Mouse (Mus musculus): ENCODE measurements around the gene Kcnk4. TPM values are rescaled to one million over a fixed set of nuclear protein-coding genes. Genes with fewer than 3 reads are reported as not detected.
A peak's percentile ranks its signal among the peaks of the same experiment; 100 is the strongest.

Kcnk4 gene
- not detected for total RNA-seq (2021)
- long read RNA-seq, experiment 1, result 0 reads
- long read RNA-seq, experiment 2, result 0 reads

DNA sequence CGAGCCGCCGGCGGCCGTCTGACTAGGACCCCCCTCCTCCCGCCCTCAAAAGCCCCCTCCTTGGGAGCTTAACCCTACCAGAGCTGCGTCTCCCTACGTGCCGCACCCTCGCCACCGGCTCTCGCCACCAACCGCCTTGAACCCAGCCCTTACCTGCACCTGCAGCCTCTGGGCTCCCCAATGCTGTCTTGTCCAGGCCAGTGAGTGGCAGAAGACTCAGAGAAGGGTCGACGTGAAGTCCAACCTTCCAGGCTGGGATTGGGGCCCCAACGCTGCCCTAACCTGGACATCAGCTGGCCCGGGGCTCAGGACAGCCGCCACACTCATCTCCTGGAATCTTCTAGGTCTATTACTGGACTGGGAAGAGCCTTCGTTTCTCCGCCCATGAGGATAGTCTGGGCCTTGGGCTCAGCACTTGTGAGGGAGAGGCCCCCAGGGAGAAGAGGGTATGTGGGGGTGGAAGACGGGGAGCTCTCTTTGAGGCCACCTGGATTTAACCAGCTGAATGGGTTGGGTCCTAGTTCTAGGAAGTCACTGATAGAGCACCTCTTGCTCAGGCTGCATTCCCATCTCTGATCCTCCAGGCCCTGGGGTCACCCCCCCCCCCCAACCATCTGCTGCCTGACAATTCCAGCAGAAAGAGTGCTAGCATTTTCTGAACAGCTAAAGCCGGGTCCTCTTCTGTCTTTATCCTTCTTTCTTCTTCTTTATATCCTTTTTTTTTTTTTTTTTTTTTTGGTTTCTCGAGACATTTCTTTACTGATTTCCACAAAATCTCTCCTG, at the start of gene Kcnk4:
TSS of gene Kcnk4 (minus strand) at position 321 of the 783 bp plus-strand sequence.
- no peak for DNase-seq
- no peak for TF ChIP-seq CTCF (IDR thresholded peaks at IDR 0.05)
- intact Hi-C loops (cut with DNase I), result no loop called here
- H3K27ac ChIP-seq, result no peak within 1 kb of the TSS
- peak within 1 kb of the TSS; percentile 72 for H3K4me3 ChIP-seq

DNA sequence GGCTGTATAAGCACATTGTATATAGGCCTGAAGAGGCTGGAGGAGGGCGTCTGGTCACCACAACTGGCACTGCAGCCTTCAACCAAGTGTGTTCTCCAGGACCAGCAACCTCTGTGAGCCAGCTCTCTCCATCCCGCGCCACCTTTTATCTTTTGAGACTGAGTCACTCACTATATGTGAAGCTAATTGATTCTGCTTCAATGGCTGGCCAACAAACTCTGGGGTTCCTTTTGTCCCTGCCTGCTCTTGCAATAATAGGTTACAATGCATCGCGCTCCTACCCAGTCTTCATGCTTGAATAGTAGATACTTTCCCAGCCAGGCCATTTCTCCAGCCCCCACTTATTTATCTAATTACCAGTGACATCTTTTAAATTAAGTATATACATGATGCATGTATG, 49.3 kb upstream of the Kcnk4 start:
- no peak for TF ChIP-seq CTCF (IDR thresholded peaks at IDR 0.05)
- Histone ChIP-seq H3K4me3 (no peak overlapping the region), H3K27ac (no peak overlapping the region)
- intact Hi-C loops (cut with DNase I), result no loop called here
- no peak for DNase-seq

DNA sequence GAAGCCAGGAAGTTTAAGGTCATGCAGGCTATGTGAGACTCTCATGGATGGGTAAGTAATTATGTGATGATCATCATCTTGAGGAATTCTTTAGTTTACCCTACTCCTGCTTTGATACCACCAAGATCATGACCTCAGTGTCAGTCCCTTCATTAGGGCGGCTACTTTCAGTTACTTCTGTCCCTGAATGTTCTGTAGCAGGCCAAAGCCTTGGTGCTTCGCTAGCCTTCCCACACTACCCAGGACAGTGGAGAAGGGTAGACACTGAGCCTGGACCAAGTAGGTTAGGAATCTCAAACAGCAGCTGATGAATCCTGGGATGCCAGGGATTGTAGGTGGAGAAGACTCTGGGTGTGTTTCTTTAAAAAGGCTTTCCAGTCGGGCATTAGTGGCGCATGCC, 47.1 kb upstream of the Kcnk4 start:
- Histone ChIP-seq H3K4me3 (peak overlapping the region; percentile 95), H3K27ac (peak overlapping the region; percentile 100)
- intact Hi-C loops (cut with DNase I), result no loop called here
- DNase-seq, result no peak
- TF ChIP-seq CTCF (IDR thresholded peaks at IDR 0.05), result no peak

DNA sequence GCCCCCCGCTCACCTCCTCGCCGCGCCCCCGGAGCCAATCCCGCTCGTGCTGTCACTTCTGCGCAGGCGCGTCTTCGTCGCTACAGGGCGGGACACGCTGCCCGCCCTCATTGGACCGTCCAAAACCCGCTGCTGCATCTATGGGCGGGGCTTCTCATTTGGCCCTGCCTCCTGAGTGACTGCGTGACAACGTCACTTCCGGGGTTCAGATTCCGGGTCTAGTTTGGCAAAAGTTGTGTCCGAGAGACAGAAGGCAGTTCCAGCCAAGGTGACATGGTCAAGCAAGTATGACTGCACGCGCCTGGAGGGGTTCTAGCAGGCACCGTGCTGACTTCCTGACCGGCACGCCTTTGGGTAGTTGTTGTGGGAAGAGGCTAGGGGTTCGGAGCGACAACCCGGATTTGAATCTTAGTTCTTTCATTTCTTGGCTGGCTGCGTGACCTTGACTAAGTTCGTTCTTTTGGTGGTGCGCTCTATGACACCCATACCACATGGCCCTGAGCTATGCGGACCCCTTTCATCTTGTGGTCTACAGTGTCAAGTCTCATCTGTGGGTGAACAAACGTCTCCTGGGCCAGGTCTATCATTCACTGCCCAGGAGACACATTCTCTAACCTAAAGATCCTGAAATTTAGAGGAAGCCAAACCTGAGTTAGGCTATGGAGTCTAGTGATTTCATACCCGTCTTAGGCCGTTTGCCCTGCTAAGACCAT, 46.2 kb upstream of the Kcnk4 start, which contains the start of gene Fkbp2:
TSS of gene Fkbp2 (minus strand) at position 121 of the 713 bp plus-strand sequence.
- no peak for TF ChIP-seq CTCF (IDR thresholded peaks at IDR 0.05)
- Histone ChIP-seq H3K27ac (peak within 1 kb of the TSS; percentile 100), H3K4me3 (peak within 1 kb of the TSS; percentile 95)
- peak; percentile 99 for DNase-seq
- intact Hi-C loops (cut with DNase I), result no loop called here

DNA sequence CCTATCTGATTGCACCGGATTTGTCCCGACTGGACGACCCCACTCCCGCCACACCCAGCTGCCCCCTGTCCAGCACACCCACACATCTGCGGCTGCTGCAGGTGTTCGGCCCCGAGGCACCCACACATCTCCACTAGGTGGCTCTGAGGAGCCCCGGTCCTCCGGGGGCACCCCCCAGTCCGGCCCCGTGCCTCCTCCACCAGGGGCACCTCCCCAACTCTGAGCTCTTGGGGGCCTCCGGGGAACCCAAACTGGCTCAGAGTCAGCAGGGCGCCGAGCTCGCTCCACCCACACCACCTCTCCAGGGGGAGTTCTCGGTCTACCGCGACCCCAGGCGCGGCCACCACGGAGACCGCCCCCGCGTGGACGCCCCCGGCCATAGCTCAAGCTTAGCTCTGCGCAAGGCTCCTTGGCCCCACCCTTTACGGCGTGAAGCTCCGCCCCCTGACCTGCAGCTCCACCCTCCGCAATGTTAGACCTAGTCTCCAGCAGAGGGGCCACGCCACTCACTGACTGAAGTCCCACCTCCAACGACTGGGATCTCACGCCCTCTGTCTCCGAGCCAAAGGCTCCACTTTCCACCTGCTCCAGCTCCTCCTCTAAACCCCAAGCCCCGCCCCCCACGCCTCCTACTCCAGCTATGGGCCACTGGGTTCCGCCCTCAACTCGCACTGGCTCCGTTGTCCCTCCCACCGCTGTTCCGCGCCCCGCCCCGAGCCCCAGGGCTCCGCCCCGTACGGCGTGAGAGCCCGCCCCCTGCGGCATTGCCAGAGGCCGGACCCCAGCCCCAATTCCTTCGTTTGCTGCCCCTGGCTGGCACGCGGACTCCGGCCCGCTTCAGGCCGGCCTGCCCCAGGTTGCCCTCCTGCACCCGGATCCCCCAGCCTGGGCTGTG, 45.4 kb upstream of the Kcnk4 start:
- peak; percentile 81 for TF ChIP-seq CTCF (IDR thresholded peaks at IDR 0.05)
- peak; percentile 100 for DNase-seq
- H3K4me3 ChIP-seq, result peak overlapping the region; percentile 95
- peak overlapping the region; percentile 100 for H3K27ac ChIP-seq
- intact Hi-C loops (cut with DNase I), result no loop called here

DNA sequence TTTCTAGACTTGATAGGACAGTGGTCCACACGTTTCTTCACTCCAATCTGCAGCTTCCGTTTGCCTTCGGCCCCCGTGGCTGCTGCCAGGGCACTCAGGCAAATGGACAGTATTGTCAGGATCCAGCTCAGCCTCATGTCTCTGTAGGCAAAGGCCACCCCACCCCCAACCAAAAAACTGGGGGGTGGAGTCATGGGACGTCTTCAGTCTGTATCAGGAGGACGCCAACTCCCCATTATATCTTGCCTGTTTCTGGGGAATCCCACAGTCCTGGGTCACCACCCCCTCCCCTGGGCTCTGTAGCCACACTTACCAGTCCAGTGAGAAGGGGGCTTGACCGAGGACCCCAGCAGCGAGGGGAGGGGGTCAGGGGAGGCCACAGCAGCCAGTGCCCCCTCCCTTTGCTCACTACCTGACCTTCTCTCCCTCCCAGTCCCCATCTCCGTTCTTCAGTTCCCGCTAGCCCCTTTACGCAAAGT, 44.7 kb upstream of the Kcnk4 start:
- DNase-seq, result peak; percentile 60
- intact Hi-C loops (cut with DNase I), result no loop called here
- H3K27ac ChIP-seq, result peak overlapping the region; percentile 100
- no peak for TF ChIP-seq CTCF (IDR thresholded peaks at IDR 0.05)
- peak overlapping the region; percentile 95 for H3K4me3 ChIP-seq

DNA sequence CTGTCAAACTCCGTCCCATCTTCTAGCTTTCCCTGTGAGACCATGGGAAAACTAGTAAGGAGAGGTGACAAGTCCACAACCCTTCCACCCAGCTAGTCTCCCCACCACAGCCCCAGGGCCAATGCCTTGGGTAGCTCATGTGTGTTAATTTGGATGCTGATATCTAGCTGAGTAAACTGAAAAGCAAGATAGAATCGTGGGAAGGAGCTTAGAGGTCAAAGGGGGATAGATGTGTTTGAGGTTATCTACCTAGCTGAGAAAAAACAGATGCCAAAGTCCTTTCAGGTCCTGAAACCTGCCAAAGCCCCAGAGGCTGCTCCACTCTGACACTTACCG, 44.3 kb upstream of the Kcnk4 start:
- intact Hi-C loops (cut with DNase I), result no loop called here
- peak overlapping the region; percentile 100 for H3K27ac ChIP-seq
- no peak for DNase-seq
- no peak for TF ChIP-seq CTCF (IDR thresholded peaks at IDR 0.05)
- peak overlapping the region; percentile 95 for H3K4me3 ChIP-seq

DNA sequence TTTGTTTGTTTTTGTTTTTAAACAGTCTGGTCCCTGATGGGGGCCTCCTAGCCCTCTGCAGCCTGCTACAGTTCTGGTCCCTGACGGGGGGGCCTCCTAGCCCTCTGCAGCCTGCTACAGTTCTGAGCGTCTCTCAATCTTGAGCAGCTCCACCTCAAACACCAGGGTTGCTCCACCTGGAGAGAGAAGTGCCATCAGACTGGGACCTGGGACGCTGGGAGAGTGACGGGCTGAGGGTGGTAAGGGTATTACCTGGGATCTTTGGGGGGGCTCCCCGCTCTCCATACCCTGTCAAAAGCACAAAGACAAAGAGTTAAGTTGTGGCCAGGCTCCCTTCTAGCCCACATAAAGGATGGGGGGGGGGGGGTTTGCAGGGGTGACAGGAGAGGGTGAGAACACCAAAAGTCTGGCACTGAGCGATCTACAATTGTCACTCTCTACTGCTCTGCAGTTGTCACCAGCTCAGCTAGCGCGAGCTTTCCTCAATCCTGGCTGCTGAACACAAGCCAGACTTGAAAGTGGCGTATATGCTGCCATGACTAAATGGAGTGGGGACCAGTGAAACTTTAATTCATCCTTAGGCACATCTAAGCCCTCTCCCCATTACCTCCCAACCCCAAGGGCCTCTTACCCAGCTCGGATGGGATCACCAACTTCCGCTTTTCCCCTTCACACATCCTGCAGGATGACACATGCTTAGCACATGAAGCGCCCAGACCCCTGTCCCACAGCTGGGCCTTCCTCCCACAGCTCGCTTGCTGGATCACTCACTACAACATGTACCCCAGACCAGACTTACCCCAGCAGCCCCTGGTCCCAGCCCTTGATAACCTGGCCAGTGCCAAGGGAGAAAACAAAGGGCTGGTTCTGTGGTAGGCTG, 43.7 kb upstream of the Kcnk4 start:
- Histone ChIP-seq H3K27ac (peak overlapping the region; percentile 100), H3K4me3 (peak overlapping the region; percentile 95)
- intact Hi-C loops (cut with DNase I), result no loop called here
- TF ChIP-seq CTCF (IDR thresholded peaks at IDR 0.05), result no peak
- DNase-seq, result no peak

DNA sequence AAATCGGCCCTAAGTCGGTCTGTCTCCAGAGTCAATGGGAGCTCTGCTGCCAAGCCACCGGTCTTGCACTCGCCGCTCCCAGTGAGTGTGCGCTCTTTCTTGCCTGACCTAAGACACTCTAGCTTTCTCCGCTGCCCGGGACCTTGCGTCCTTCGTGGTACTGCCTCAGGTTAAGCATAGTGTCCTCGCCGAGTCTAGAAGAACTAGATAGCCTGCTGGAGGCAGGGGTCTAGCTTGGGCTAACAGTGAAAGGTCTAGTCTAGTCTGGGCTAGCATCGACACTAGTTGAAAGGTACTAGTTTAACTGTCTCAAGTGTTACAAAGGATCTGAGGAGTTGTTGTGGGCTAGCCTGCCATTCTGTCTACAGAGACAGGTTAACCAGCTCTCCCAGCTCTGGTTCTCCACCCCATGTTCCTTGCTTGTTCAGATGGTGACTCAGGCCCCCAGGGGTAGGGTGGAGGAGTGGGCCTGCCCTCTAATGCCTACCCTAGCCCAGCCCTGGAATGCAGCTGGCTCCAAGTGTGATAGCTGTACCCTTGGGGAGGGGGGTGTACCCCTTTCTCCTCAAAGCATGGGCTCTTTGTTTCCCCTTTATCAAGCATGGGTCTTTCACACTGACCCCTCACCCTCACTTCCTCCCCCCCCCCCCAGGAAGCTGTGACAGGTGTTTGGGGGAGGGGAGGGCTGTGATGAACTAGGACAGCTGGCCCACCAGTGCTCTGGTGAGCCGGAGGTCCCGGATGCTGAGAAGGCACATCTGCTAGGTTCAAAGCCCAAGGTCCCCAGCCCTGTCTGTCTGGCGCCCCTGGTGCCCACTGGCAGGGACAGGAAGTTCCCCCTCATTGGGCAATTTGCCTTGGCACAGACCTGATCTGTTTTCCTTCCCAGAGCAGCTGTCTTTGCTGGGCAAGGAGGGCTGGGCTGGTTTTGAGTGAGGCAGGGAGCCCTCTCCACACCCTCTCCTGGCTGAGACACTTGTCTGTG, 41.5 kb upstream of the Kcnk4 start, which contains the start of gene Plcb3:
TSS of gene Plcb3 (minus strand) at position 934 of the 985 bp plus-strand sequence.
- intact Hi-C loops (cut with DNase I), result no loop called here
- peak within 1 kb of the TSS; percentile 95 for H3K4me3 ChIP-seq
- DNase-seq, result peak; percentile 89
- peak; percentile 24; the same call in 1 of the 2 replicates for TF ChIP-seq CTCF (IDR thresholded peaks at IDR 0.05)
- H3K27ac ChIP-seq, result peak within 1 kb of the TSS; percentile 100

Measured in gastrocnemius, adult 2 months (tissue).